Mouse (Mus musculus): ENCODE data around the gene Iltifb.
A peak's percentile ranks its signal among the peaks of the same experiment; 100 is the strongest.
"Not testable (repeated sequence)": the region's sequence is repeated elsewhere in the genome, so short reads cannot be mapped to it uniquely, and the experiment has no call there.

The Iltifb gene

DNA sequence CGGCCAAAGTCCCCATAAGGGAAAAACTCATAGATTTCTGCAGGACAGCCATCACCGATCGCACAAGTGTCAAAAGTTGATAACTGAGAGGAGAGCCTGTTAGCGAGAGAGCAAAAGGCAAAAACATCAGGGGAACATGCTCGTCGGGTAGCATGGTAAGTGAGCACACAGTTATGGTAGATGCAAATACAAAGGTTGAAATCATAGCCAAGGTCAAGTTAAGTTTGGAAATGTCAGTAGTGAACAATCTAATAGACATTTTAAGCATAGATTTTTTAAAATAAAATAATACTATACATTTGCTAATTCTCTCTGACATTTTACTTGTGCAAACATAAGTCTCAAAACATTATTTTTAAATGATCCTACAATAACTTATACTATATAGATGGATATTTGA, at the start of gene Iltifb:
TSS of gene Iltifb (minus strand) at position 101 of the 400 bp plus-strand sequence.
- DNase-seq (ENCODE audit: low spot score): no peak

DNA sequence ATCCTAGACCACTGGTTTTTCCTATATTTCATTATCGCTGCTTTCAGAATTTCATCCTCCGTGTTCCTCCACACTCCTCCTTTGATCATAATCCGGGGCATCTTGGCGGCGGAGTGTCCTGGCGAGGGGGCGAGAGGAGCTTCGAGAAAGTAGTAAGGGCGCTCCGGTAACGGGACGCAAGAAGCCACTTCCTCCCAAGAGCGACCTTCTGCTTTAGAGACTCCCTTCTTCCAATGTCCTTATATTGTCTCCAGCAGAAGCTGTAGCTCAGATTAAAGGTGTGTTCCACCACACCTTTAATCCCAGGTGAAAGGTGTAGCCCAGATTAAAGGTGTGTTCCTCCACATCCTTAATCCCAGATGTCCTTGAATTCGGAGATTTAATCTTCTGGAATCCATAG, 48.3 kb upstream of the Iltifb start, which contains the start of gene Gm9046:
TSS of gene Gm9046 (minus strand) at position 101 of the 400 bp plus-strand sequence.
- DNase-seq (ENCODE audit: low spot score): not testable (repeated sequence)

DNA sequence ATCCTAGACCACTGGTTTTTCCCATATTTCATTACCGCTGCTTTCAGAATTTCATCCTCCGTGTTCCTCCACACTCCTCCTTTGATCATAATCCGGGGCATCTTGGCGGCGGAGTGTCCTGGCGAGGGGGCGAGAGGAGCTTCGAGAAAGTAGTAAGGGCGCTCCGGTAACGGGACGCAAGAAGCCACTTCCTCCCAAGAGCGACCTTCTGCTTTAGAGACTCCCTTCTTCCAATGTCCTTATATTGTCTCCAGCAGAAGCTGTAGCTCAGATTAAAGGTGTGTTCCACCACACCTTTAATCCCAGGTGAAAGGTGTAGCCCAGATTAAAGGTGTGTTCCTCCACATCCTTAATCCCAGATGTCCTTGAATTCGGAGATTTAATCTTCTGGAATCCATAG, 42.9 kb upstream of the Iltifb start, which contains the start of gene Gm9045:
TSS of gene Gm9045 (minus strand) at position 101 of the 400 bp plus-strand sequence.
- DNase-seq (ENCODE audit: low spot score): not testable (repeated sequence)

DNA sequence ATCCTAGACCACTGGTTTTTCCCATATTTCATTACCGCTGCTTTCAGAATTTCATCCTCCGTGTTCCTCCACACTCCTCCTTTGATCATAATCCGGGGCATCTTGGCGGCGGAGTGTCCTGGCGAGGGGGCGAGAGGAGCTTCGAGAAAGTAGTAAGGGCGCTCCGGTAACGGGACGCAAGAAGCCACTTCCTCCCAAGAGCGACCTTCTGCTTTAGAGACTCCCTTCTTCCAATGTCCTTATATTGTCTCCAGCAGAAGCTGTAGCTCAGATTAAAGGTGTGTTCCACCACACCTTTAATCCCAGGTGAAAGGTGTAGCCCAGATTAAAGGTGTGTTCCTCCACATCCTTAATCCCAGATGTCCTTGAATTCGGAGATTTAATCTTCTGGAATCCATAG, 37.5 kb upstream of the Iltifb start, which contains the start of gene Gm9044:
TSS of gene Gm9044 (minus strand) at position 101 of the 400 bp plus-strand sequence.
- not testable (repeated sequence) for DNase-seq (ENCODE audit: low spot score)

DNA sequence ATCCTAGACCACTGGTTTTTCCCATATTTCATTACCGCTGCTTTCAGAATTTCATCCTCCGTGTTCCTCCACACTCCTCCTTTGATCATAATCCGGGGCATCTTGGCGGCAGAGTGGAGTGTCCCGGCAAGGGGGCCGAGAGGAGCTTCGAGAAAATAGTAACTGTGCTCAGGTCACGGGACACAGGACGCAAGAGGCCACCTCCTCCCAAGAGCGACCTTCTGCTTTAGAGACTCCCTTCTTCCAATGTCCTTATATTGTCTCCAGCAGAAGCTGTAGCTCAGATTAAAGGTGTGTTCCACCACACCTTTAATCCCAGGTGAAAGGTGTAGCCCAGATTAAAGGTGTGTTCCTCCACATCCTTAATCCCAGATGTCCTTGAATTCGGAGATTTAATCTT, 32.0 kb upstream of the Iltifb start, which contains the start of gene Gm9040:
TSS of gene Gm9040 (minus strand) at position 101 of the 400 bp plus-strand sequence.
- not testable (repeated sequence) for DNase-seq (ENCODE audit: low spot score)

DNA sequence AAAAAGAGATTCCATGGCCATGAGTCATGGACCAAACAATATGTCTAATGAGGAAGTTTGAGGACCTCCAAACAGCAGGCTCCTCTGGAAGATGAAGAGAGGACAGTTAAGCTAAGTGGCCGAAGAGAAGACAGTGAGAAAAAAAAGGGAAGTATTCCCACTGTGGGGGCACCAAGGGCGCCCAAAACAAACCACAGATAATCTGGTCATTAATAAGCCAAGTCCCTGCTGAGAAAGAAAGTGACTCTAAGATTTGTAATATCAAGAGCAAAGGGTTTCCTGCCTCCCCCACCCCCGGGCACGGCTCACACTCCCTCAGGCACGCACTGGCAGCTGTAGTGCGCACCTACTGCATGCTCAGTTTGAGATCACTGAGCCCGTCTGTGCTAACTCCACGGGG, 24.2 kb upstream of the Iltifb start:
- no peak for DNase-seq (ENCODE audit: low spot score)

DNA sequence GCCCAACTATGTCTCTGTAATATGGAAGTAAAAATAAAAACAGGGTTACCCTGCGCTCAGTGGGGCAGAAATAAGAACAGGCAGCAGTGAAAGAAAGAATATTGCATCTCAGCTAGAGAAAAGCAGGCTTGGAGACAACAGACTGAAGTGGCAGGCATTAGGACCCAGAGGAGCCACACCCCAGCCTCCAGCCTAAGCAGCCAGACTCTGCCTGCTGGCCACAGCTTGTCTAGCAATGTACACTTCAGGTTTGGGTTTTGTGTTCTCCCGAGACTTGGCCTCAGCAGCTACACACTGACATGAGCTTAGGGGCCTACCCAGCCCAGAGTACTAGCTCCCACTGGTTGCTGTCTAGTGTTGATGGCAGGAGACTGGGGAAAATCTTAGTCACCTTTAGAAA, 7.3 kb upstream of the Iltifb start:
- not testable (repeated sequence) for DNase-seq (ENCODE audit: low spot score)

DNA sequence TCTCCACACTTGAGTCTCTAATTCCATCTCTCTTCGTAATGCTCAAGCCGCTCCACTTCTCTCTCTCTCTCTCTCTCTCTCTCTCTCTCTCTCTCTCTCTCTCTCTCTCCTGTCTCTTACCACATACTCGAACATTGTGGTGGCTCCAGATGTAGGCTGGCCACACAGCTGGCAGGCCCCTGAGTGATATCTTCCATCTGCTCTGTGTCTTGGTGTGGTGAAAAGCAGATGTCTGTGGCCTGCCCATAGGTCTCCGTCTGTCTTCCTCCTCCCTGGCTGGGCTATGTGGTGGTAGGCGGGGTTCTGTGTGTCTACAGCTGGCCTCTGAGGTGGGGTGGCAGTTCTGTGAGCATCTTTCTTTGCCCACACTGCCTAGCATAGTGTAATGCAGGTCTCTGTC, 11.8 kb downstream of the Iltifb start:
- not testable (repeated sequence) for DNase-seq (ENCODE audit: low spot score)

DNA sequence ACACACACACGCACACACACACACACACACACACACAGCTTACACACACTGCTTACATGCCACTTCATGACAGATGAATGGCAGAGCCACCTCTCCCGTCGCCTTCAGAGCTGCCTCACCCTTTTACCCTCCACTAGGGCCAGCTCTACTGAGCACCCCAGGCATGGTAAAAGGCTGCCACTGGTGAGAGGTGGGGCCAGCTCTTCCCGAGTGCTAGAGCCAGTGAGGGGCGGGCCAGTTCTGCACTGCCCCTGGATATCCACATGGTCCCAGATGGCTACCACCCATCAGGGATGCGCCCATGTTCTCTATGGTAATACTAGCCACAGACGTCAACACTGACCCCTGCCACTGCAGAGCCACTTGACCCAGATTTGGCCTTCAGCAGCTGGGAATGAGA, 12.3 kb downstream of the Iltifb start:
- not testable (repeated sequence) for DNase-seq (ENCODE audit: low spot score)

DNA sequence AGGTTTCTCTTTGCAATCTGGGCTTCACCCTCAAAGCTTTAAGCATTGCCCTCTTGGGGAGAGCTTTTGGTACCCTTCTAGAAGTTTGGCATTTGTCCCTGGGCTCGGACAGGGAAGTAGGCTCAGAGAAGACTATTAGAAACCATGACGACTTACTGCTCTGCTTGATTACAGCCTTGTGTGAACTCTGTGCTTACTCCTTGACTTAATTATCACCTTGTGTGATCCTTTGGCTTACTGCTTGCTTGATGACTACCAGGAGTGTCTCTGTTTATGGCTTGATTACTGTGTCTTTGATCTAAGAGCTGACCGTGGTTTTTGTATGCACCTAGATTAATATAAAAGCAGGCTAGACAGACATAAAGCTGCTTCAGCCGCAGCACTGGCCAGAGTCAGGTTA, 16.8 kb downstream of the Iltifb start:
- not testable (repeated sequence) for DNase-seq (ENCODE audit: low spot score)

DNA sequence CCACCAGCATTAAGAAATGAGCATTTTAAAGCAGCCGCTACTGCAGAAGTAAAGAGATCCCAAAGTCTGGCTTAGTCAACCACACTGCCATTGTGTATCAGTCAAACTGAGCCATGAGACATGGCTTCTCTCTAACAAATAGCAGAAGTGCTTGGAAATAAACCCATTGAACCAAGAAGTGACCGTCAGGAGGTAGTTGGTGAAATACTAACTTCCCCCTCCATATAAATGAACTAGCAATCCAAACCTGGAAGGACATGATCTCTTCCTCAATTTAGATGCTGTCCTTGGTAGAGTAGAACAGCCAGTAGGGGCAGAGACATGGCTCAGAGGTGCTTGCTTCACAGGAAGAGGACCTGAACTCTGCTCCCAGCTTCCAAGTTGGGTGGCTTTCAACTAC, 23.4 kb downstream of the Iltifb start:
- DNase-seq (ENCODE audit: low spot score): not testable (repeated sequence)

DNA sequence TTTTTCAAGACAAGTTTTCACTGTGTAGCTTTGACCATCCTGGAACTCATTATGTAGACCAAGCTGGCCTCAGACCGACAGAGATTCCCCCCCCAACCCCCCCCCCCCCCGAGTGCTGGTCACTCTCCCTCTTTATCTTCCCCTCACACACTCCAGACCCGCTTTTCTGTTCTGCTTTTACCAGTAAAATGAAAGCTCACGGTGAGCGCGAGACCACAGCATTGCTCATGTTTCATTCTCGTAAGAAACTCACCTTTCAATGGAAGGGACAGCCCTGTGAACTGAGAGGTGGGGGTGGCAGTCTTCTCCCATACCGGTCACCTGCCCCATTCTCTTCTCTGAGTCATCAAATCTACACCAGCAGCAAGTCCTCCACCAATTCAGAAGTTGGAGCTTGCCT, 26.0 kb downstream of the Iltifb start:
- DNase-seq (ENCODE audit: low spot score): not testable (repeated sequence)

DNA sequence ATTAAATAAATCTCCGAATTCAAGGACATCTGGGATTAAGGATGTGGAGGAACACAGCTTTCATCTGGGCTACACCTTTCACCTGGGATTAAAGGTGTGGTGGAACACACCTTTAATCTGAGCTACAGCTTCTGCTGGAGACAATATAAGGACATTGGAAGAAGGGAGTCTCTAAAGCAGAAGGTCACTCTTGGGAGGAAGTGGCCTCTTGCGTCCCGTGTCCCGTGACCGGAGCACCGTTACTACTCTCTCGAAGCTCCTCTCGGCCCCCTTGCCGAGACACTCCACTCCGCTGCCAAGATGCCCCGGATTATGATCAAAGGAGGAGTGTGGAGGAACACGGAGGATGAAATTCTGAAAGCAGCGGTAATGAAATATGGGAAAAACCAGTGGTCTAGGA, 36.5 kb downstream of the Iltifb start, which contains the start of gene Gm32802:
TSS of gene Gm32802 (plus strand) at position 301 of the 400 bp plus-strand sequence.
- DNase-seq (ENCODE audit: low spot score): not testable (repeated sequence)

DNA sequence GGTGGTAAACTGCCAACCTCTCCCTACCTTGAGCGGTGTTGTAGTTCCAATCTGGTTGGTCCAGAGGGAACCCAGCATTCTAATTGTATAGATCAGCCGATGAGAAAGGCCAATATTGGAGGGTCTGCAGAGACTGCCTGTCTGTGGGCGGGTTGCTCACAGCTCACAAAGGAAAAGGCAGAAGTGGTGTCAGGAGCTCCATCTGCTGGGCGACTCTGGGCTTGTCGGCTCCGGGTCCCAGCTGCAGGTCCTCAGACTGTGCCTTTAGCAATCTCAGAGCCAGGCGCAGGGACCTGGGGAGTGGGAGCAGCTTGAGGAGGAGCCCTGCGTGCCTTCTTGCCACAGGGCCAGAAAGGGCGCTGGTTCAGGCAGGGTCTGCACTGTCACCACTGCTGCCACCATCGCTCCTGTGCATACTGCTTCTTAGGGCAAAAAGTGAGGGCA, 44.0 kb downstream of the Iltifb start:
- DNase-seq (ENCODE audit: low spot score): peak; percentile 78

DNA sequence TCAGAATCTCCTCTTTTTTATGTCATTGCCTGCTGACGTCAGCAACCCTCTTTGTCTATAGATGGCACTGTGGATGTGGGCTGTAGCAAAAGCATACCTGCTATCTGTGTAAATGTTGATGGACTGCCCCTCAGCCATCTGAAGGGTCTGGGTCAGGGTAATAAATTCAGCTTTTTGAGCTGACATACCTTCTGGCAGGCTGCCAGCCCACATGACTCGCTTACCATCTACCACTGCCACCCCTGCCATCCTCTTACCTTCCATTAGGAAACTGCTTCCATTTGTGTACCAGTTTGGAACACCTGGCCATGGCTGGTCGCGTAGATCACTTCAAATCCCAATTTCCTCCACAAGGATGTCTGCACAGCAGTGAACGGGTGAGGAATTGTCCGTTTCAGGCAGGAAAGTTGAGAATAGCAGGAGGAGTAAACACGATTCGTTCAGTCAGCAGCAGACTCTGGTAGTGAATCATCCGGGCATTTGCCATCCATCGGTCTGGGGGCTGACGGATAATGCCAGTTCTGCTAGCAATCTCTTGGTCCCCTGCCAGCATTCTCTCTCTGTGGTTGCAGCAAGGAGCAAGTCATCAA, 45.7 kb downstream of the Iltifb start:
- not testable (repeated sequence) for DNase-seq (ENCODE audit: low spot score)

DNA sequence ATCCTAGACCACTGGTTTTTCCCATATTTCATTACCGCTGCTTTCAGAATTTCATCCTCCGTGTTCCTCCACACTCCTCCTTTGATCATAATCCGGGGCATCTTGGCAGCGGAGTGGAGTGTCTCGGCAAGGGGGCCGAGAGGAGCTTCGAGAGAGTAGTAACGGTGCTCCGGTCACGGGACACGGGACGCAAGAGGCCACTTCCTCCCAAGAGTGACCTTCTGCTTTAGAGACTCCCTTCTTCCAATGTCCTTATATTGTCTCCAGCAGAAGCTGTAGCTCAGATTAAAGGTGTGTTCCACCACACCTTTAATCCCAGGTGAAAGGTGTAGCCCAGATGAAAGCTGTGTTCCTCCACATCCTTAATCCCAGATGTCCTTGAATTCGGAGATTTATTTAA, 54.2 kb downstream of the Iltifb start, which contains the start of gene Gm32717:
TSS of gene Gm32717 (minus strand) at position 101 of the 400 bp plus-strand sequence.
- DNase-seq (ENCODE audit: low spot score): not testable (repeated sequence)

Data from embryo, embryonic 10 days (tissue).